Mouse (Mus musculus) limb, embryonic 15.5 days (tissue): Measurements from ENCODE around the gene Ank. TPM values are rescaled to one million over a fixed set of nuclear protein-coding genes. Genes with fewer than 3 reads are reported as not detected.

Experiments
- ATAC-seq: fragments of 200-750 bp; cut with Nextera tagmentation; 2 replicates; pipeline ENCODE4 v1.8.0; 2017; ENCODE audit warnings: low read depth, moderate TSS enrichment; ENCODE audit not compliant: insufficient number of reproducible peaks, low FRiP score, low TSS enrichment
- H3K27ac ChIP-seq: fragments of 300-500 bp; sonication (generic); 2 replicates; pipeline ENCODE4 v1.5.1; 2015; ENCODE audit warnings: moderate library complexity, mild to moderate bottlenecking, inconsistent platforms
- H3K27me3 ChIP-seq: fragments of 300-500 bp; sonication (generic); 2 replicates; pipeline ENCODE4 v1.6.1; 2015; ENCODE audit warnings: inconsistent platforms
- H3K36me3 ChIP-seq: fragments of 300-500 bp; sonication (generic); 2 replicates; pipeline ENCODE4 v1.6.1; 2015; ENCODE audit warnings: inconsistent platforms
- H3K4me1 ChIP-seq: fragments of 300-500 bp; sonication (generic); 2 replicates; pipeline ENCODE4 v1.6.1; 2015; ENCODE audit warnings: inconsistent platforms
- H3K4me2 ChIP-seq: fragments of 300-500 bp; sonication (generic); 2 replicates; pipeline ENCODE4 v1.6.1; 2015; ENCODE audit warnings: mild to moderate bottlenecking, inconsistent platforms
- H3K4me3 ChIP-seq: fragments of 300-500 bp; sonication (generic); 2 replicates; pipeline ENCODE4 v1.5.1; 2015; ENCODE audit warnings: mild to moderate bottlenecking, inconsistent platforms
- H3K9ac ChIP-seq: fragments of 300-500 bp; sonication (generic); 2 replicates; pipeline ENCODE4 v1.6.1; 2015; ENCODE audit warnings: inconsistent platforms
- H3K9me3 ChIP-seq: fragments of 300-500 bp; sonication (generic); 2 replicates; pipeline ENCODE4 v1.6.1; 2016; ENCODE audit warnings: inconsistent platforms
- WGBS: fragments of 180-500 bp; shearing (Covaris S2); methylation state at CpG from one replicate; pipeline ENCODE4 v1.1.7; 2015; 5-methylcytosine and 5-hydroxymethylcytosine counted together
- polyA plus RNA-seq: library from polyadenylated mRNA; unstranded; fragments of >200 nt; fragmentation: Nextera tagmentation; extraction: Ambion mirVana; gene quantifications from 2 replicates; pipeline ENCODE4 v1.2.1, GENCODE M21; 2015

Ank gene
- polyA plus RNA-seq, 1 experiment from 2014 or later, result 16.3 TPM

DNA sequence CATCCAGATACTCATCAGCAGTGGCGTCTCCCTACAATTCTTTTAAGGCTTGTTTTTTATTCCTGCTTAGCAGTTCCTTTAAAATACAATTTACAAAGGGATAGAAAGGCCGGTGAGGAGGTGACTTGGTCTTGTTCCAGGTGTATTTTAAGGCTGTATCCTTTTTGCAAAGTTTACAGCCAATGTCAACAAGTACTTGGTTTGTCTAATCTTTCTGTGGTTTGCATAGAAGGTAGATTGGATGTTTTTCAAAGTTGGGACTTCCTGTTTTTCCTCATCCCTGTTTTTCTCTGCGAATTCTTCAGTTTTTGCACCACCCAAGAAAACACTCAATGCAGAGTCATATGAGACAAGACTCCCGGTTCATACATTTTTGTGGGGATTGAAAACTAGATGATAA is 62.4 kb downstream of the Ank start:
- 78% methylated on average over 4 of the region's 4 CpGs for WGBS
- Histone ChIP-seq H3K9me3 (no peaks in the 10 kb centered on the region), H3K4me1 (no peaks in the 10 kb centered on the region), H3K9ac (no peak overlapping the region), H3K4me2 (no peak overlapping the region), H3K4me3 (no peak overlapping the region), H3K27me3 (no peaks in the 10 kb centered on the region), H3K27ac (no peak overlapping the region), H3K36me3 (no peaks in the 10 kb centered on the region)
- ATAC-seq, result no peak

DNA sequence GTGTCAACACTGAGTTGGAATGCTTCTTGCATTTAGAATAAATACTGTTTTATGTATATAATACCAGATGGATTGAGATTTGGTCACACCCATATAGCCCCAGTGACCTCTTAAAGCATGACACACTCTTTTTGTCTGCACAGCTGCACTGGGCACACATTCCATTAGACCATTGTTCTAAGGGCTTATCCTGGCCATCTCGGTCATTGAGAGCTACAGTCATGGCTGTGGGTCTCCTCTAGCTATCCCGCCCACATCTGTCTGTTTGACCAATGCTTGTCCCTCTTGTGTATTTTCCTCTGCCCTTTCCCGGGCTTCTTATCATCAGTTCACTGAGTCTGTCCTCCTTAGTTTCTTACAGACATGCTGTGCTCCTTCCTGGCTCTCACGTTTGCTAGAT is 63.5 kb downstream of the Ank start:
- Histone ChIP-seq H3K4me1 (no peaks in the 10 kb centered on the region), H3K27me3 (no peaks in the 10 kb centered on the region), H3K9ac (no peak overlapping the region), H3K4me3 (no peak overlapping the region), H3K4me2 (no peak overlapping the region), H3K36me3 (no peaks in the 10 kb centered on the region), H3K9me3 (no peaks in the 10 kb centered on the region), H3K27ac (no peak overlapping the region)
- no peak for ATAC-seq
- 79% methylated on average over 4 of the region's 4 CpGs for WGBS

DNA sequence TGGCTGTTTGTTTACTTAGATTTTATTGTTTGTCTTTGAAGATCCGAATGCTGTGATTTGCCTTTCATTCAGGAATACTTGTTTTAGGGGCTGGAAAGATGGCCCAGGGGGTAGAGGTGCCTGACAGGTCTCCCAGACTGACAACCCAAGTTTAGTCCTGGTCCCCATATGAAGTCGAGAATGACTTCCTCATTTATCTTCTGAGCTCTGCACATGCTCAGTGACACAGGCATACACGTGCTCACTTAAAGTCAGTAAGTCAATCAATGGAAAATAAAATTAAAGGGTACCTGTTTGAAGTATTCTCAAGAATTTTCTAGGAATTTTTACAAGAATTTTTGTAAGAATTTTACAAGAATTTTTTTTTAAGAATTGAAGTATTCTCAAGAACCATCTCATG is 66.6 kb downstream of the Ank start:
- Histone ChIP-seq H3K27me3 (no peaks in the 10 kb centered on the region), H3K36me3 (no peaks in the 10 kb centered on the region), H3K27ac (no peak overlapping the region), H3K4me3 (no peak overlapping the region), H3K9me3 (no peaks in the 10 kb centered on the region), H3K4me1 (0 out of 2 replicates have a peak, but pooled peaks cover 5% of the 10 kb centered on the region), H3K9ac (no peak overlapping the region), H3K4me2 (no peak overlapping the region)
- no peak for ATAC-seq
- 34% methylated on average over 3 of the region's 3 CpGs for WGBS

DNA sequence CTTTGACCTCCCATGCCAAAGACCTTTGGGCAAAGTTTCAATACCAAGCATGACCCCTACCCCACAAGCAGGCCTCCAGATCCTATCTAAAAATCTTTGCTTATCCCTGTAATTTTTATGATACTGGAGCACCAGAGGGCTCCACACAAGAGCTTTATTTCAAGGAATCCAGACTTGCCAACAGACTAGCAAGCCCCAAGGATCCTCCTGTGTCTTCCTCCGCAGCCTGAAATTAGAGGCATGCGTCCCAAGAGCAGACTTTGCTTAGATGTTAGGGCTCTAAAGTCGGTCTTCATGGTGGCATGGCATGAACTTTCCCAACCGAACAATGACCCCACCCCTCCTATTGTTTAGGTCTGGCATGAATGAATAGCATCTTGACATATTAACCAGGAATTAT is 69.2 kb downstream of the Ank start:
- no peaks in the 10 kb centered on the region for H3K36me3 ChIP-seq
- no peak overlapping the region for H3K4me2 ChIP-seq
- no peaks in the 10 kb centered on the region for H3K9me3 ChIP-seq
- 0 out of 2 replicates have a peak, but pooled peaks cover 5% of the 10 kb centered on the region for H3K4me1 ChIP-seq
- no peaks in the 10 kb centered on the region for H3K27me3 ChIP-seq
- ATAC-seq, result no peak
- WGBS, result 82% methylated on average over 4 of the region's 4 CpGs
- H3K4me3 ChIP-seq, result no peak overlapping the region
- H3K27ac ChIP-seq, result no peak overlapping the region
- no peak overlapping the region for H3K9ac ChIP-seq

DNA sequence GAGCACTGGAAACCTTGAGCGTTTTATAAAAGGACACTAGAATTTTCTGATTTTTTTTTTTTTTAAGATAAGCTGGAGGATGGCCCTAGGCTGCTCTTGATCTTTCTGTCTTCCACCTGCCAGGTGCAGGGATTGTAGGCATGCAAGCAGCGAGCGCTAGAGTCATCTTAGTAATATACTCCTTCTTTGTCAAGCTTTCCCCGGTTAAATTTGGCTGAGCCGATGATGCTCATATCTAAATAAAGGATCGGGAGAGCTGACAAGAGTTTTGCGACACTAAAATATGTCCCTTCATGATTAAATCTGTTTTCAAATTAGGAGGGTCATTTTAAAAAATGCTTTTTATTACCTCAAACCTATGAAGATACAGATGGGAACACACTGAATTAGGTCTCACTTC is 69.7 kb downstream of the Ank start:
- H3K9me3 ChIP-seq, result no peaks in the 10 kb centered on the region
- no peak overlapping the region for H3K9ac ChIP-seq
- no peak overlapping the region for H3K4me3 ChIP-seq
- ATAC-seq, result no peak
- H3K4me1 ChIP-seq, result 0 out of 2 replicates have a peak, but pooled peaks cover 5% of the 10 kb centered on the region
- no peaks in the 10 kb centered on the region for H3K27me3 ChIP-seq
- H3K27ac ChIP-seq, result no peak overlapping the region
- 87% methylated on average over 7 of the region's 7 CpGs for WGBS
- H3K36me3 ChIP-seq, result no peaks in the 10 kb centered on the region
- H3K4me2 ChIP-seq, result no peak overlapping the region

DNA sequence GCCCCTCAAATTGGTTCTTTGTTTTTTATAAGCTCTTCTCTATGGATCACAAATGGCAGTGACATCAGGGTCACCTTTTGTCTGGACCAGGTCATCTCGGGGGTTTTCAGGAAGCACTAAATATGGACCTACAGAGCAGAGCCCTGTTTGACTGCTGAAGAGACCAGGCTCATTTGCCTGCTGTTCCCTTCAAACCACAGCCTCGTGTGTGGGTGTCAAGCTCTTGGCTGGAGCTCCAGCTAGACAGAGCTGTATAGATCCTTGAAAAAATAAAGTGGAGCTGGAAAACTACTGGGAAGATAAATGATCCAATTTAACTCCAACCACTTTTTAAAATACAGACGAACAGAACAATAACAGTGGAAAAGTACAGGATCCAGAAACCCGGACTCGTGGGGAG is 70.3 kb downstream of the Ank start:
- no peak for ATAC-seq
- no peaks in the 10 kb centered on the region for H3K9me3 ChIP-seq
- no peak overlapping the region for H3K4me2 ChIP-seq
- H3K27ac ChIP-seq, result no peak overlapping the region
- no peak overlapping the region for H3K9ac ChIP-seq
- 52% methylated on average over 5 of the region's 5 CpGs for WGBS
- H3K4me3 ChIP-seq, result no peak overlapping the region
- no peaks in the 10 kb centered on the region for H3K27me3 ChIP-seq
- no peaks in the 10 kb centered on the region for H3K36me3 ChIP-seq
- 0 out of 2 replicates have a peak, but pooled peaks cover 5% of the 10 kb centered on the region for H3K4me1 ChIP-seq

DNA sequence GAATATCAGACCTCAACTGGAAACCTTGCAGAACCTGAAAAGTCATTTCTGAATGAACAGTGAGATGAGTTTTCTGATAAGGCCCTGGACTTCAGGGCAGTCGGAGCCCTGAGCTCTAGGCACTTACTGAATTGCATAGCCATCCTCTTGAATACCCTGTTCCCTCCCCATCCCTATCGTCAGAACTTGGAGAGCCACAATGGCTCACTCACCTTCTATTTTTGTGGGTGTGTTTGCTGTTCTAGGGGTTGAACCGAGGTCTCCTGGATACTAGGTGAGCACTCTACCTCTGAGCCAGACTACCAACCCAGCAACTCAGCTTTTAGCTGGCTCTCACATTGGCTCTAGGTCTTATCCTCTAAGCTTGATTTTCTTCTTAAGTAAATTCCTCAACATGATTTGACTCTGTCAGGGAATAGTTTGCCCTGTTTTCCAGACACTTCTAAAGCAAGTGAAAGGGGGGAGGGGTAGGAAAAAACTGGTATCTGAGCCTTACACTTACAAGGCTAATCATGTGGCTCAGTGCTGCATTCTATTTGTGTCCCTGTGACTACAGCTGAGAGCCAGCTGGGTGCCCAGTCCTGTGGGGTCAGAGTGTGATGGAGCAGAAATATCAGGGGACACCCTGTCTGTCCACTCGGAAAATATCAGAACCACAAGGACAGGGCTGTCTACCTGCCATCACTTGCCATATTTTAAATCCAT is 71.2 kb downstream of the Ank start:
- no peaks in the 10 kb centered on the region for H3K36me3 ChIP-seq
- no peak overlapping the region for H3K27ac ChIP-seq
- WGBS, result 69% methylated on average over 4 of the region's 4 CpGs
- no peaks in the 10 kb centered on the region for H3K9me3 ChIP-seq
- 0 out of 2 replicates have a peak, but pooled peaks cover 5% of the 10 kb centered on the region for H3K4me1 ChIP-seq
- H3K4me2 ChIP-seq, result no peak overlapping the region
- H3K4me3 ChIP-seq, result no peak overlapping the region
- ATAC-seq, result no peak
- H3K27me3 ChIP-seq, result no peaks in the 10 kb centered on the region
- no peak overlapping the region for H3K9ac ChIP-seq

DNA sequence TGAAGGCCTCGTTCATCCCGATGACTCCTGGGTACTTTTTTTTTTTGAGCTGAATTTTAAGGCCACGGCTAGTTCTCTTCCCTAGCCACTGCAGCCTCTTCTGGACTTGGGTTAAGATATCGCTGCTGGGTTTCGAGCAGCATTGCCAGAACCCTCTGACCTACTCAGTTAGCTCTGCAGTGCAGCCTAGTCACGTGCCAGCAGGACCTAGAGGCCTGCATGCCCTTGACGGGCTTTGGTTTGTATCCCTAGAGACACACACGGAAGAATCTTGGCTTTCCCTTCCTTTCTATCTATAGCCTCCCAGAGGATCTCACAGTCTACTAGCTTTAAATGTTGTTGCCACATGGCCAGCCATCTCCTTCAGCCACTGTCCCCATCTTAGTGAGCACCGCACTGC is 73.3 kb downstream of the Ank start:
- Histone ChIP-seq H3K27me3 (no peaks in the 10 kb centered on the region), H3K27ac (no peak overlapping the region), H3K4me3 (no peak overlapping the region), H3K9ac (no peak overlapping the region), H3K9me3 (no peaks in the 10 kb centered on the region), H3K4me2 (no peak overlapping the region), H3K4me1 (0 out of 2 replicates have a peak, but pooled peaks cover 5% of the 10 kb centered on the region), H3K36me3 (no peaks in the 10 kb centered on the region)
- 85% methylated on average over 9 of the region's 9 CpGs for WGBS
- no peak for ATAC-seq

DNA sequence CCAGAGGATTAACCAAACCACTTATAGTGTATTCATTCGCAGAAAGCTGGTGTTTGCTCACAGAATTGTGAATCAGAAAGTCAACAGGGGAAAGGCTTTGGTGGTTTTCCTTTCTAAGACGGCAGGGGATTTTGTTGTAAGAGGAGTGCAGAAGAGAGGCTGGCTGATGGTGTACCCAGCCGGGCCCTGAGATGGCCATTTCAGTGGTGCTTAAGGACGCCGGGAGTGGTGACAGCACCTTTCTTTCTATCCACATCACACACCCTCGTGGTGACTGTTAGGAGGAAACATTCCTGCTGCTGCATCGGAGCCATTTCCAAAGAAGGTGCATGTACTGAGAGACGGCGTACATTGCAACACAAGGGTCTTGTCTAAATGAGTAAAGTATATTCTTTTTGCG is 78.7 kb downstream of the Ank start:
- H3K27ac ChIP-seq, result no peak overlapping the region
- no peak for ATAC-seq
- no peak overlapping the region for H3K4me2 ChIP-seq
- WGBS, result 94% methylated on average over 10 of the region's 10 CpGs
- H3K27me3 ChIP-seq, result no peaks in the 10 kb centered on the region
- no peaks in the 10 kb centered on the region for H3K4me1 ChIP-seq
- no peaks in the 10 kb centered on the region for H3K9me3 ChIP-seq
- H3K4me3 ChIP-seq, result no peak overlapping the region
- H3K9ac ChIP-seq, result no peak overlapping the region
- H3K36me3 ChIP-seq, result no peaks in the 10 kb centered on the region

DNA sequence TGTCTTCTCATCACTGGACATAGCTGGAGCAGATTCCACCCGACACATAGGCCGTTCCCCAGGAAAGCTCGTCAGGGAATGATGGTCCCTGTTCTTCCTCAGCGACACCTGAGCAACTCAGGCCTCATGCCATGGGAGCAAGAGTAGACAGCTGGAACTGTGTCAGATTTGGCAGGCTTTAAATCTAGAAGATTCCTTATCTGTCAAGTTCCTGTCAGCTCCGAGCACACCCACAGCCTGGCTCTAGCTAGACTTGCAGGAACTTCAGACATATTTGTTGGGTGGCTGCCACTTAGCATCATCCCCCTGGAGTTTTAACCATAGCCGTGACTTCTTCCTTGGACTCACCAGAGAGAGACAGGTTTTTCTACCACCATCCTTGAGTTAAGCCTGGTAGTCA is 81.6 kb downstream of the Ank start:
- Histone ChIP-seq H3K36me3 (no peaks in the 10 kb centered on the region), H3K27me3 (no peaks in the 10 kb centered on the region), H3K4me1 (no peaks in the 10 kb centered on the region), H3K9me3 (no peaks in the 10 kb centered on the region), H3K27ac (no peak overlapping the region), H3K4me2 (no peak overlapping the region), H3K4me3 (no peak overlapping the region), H3K9ac (no peak overlapping the region)
- ATAC-seq, result no peak
- WGBS, result 70% methylated on average over 6 of the region's 6 CpGs

DNA sequence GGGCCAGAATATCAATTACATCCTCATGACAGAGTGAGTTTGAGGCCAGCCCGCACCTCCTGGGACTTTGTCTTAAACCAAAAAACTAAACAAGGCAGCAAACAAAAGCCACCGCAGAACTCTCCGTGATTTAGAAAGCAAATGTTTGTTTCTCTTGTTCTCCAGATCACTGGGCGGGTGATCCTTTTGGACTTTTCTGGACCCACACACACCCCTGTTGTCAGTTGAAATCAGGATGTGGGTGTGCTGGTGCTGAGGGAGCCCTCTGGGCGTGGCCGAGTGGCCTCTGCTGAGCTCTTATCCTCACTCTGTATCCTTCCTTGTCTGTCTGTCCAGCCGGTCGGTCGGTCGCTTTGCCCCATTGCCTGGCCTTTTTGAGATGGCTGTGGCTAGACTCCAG is 82.6 kb downstream of the Ank start:
- Histone ChIP-seq H3K36me3 (no peaks in the 10 kb centered on the region), H3K9me3 (no peaks in the 10 kb centered on the region), H3K4me3 (no peak overlapping the region), H3K27ac (no peak overlapping the region), H3K9ac (no peak overlapping the region), H3K4me2 (no peak overlapping the region), H3K4me1 (no peaks in the 10 kb centered on the region), H3K27me3 (no peaks in the 10 kb centered on the region)
- no peak for ATAC-seq
- WGBS, result 85% methylated on average over 10 of the region's 10 CpGs

DNA sequence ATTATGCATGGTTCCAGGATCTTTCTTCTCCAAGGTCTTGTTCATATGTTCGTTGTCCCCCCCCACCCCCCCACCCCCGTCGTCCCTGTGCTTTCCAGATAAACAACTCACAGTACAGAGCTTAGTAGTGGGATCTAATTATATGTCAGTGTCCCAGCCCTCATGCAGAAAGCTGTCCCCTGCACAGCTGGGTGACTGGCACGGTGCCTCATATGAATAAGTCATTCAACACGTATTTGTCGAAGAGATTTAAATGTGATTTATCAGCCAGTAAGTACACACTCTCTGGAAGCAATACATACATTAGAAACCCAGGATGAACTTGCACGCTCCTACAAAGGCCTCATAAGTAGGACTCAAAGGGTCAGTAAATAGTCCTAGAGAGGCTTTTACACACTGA is 83.4 kb downstream of the Ank start:
- ATAC-seq, result no peak

More for the DNA sequence above, 83.4 kb downstream of the Ank start:
- Histone ChIP-seq H3K36me3 (no peaks in the 10 kb centered on the region), H3K4me1 (no peaks in the 10 kb centered on the region), H3K27me3 (no peaks in the 10 kb centered on the region), H3K27ac (no peak overlapping the region), H3K9me3 (no peaks in the 10 kb centered on the region), H3K4me3 (no peak overlapping the region), H3K9ac (no peak overlapping the region), H3K4me2 (no peak overlapping the region)
- 57% methylated on average over 7 of the region's 7 CpGs for WGBS
